Mouse (Mus musculus) lung, postnatal 0 days (tissue): ENCODE measurements around the gene Ppp1r9b. TPM values are rescaled to one million over a fixed set of nuclear protein-coding genes. Genes with fewer than 3 reads are reported as not detected.

Experiments
- ATAC-seq: fragments of 200-750 bp; cut with Nextera tagmentation; 2 replicates; pipeline ENCODE4 v1.8.0; 2017; ENCODE audit warnings: moderate library complexity
- DNase-seq: peaks from one replicate; pipeline ENCODE4 v3.0.0-alpha.2; 2016; ENCODE audit warnings: low spot score
- H3K27ac ChIP-seq: fragments of 300-500 bp; sonication (generic); 2 replicates; pipeline ENCODE4 v1.5.1; 2014; ENCODE audit warnings: antibody characterized with exemption, mild to moderate bottlenecking, low read length, mixed read lengths
- H3K27me3 ChIP-seq: fragments of 300-500 bp; sonication (generic); replicated peaks from 2 replicates; pipeline ENCODE4 v1.6.1; 2014; ENCODE audit warnings: low read length, mixed read lengths; ENCODE audit not compliant: insufficient read depth
- H3K36me3 ChIP-seq: fragments of 300-500 bp; sonication (generic); 2 replicates; pipeline ENCODE4 v1.6.1; 2014; ENCODE audit warnings: low read length, mixed read lengths; ENCODE audit not compliant: insufficient read depth
- H3K4me1 ChIP-seq: fragments of 300-500 bp; sonication (generic); 2 replicates; pipeline ENCODE4 v1.6.1; 2014; ENCODE audit warnings: antibody characterized with exemption, low read depth, low read length, mixed read lengths; ENCODE audit not compliant: insufficient read depth
- H3K4me2 ChIP-seq: fragments of 300-500 bp; sonication (generic); replicated peaks from 2 replicates; pipeline ENCODE4 v1.6.1; 2014; ENCODE audit warnings: low read depth, mild to moderate bottlenecking, low read length, moderate library complexity, mixed read lengths
- H3K4me3 ChIP-seq: fragments of 300-500 bp; sonication (generic); 2 replicates; pipeline ENCODE4 v1.5.1; 2014; ENCODE audit warnings: low read depth, low read length
- H3K9ac ChIP-seq: fragments of 300-500 bp; sonication (generic); replicated peaks from 2 replicates; pipeline ENCODE4 v1.6.1; 2014; ENCODE audit warnings: low read depth, mild to moderate bottlenecking
- H3K9me3 ChIP-seq: fragments of 300-500 bp; sonication (generic); 2 replicates; pipeline ENCODE4 v1.6.1; 2016; ENCODE audit warnings: low read length, mixed read lengths
- CTCF ChIP-seq: IDR thresholded peaks from 2 replicates; pipeline ENCODE4 v1.5.1; 2016; ENCODE audit warnings: antibody characterized with exemption, mild to moderate bottlenecking
- EP300 ChIP-seq: IDR thresholded peaks from 2 replicates; pipeline ENCODE4 v1.6.1; 2016; ENCODE audit warnings: antibody characterized with exemption, mild to moderate bottlenecking, control low read depth
- WGBS: fragments of 180-500 bp; shearing (Covaris S2); extraction: QIAGEN DNeasy Blood & Tissue Kit; methylation state at CpG from one replicate; pipeline ENCODE4 v1.1.7; 2014; 5-methylcytosine and 5-hydroxymethylcytosine counted together
- polyA plus RNA-seq: library from polyadenylated mRNA; unstranded; fragments of >200 nt; fragmentation: Nextera tagmentation; extraction: Ambion mirVana; gene quantifications from 2 replicates; pipeline ENCODE4 v1.2.1, GENCODE M21; 2015

Gene Ppp1r9b
- polyA plus RNA-seq, 1 experiment from 2014 or later, result 9.8 TPM

DNA sequence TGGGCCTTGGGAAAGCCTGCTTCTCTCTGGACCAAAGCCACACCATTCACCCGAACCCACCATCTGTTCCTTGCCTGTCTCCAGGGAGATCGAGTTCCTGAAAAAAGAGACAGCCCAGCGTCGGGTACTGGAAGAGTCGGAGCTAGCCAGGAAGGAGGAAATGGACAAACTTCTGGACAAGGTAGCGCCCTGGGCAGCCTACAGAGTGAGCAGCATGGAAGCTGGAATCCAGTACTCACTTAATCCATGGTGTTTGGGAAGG, 14.0 kb downstream of the Ppp1r9b start:
- Histone ChIP-seq H3K4me3 (no peak overlapping the region), H3K9ac (no peak overlapping the region), H3K4me1 (peaks cover 13% of the 10 kb centered on the region; the same call in 1 of the 2 replicates), H3K27ac (no peak overlapping the region), H3K9me3 (no peaks in the 10 kb centered on the region), H3K4me2 (no peak overlapping the region), H3K36me3 (peaks cover 32% of the 10 kb centered on the region; the same call in 1 of the 2 replicates), H3K27me3 (no peaks in the 10 kb centered on the region)
- no peak for TF ChIP-seq EP300
- TF ChIP-seq CTCF, result no peak
- WGBS, result 60% methylated on average over 6 of the region's 6 CpGs
- ATAC-seq (no peak), DNase-seq (no peak)

GRCm38 (mm10) chr11:95006038-95006437, 15.2 kb downstream of the Ppp1r9b start:
- Histone ChIP-seq H3K4me2 (peak overlapping the region; percentile 64; the same call in 1 of the 2 replicates), H3K9me3 (no peaks in the 10 kb centered on the region), H3K36me3 (peaks cover 26% of the 10 kb centered on the region; the same call in 1 of the 2 replicates), H3K4me3 (no peak overlapping the region), H3K9ac (no peak overlapping the region), H3K27me3 (no peaks in the 10 kb centered on the region), H3K27ac (no peak overlapping the region), H3K4me1 (peaks cover 8% of the 10 kb centered on the region; the same call in 1 of the 2 replicates)
- ATAC-seq (no peak), DNase-seq (no peak)
- WGBS, result 39% methylated on average over 4 of the region's 4 CpGs
- TF ChIP-seq EP300 (no peak), CTCF (no peak)

- ATAC-seq (peak; percentile 72), DNase-seq (peak; percentile 86)
- no peak overlapping the region for H3K9ac ChIP-seq
- peak overlapping the region; percentile 49; the same call in 1 of the 2 replicates for H3K27ac ChIP-seq
- whole genome bisulfite sequencing, result 1% methylated on average over 27 of the region's 27 CpGs
- H3K9me3 ChIP-seq, result no peaks in the 10 kb centered on the region
- H3K4me2 ChIP-seq, result peak overlapping the region; percentile 64
- peaks cover 8% of the 10 kb centered on the region; the same call in 1 of the 2 replicates for H3K4me1 ChIP-seq
- no peaks in the 10 kb centered on the region for H3K27me3 ChIP-seq
- peak overlapping the region; percentile 39 for H3K4me3 ChIP-seq
- peaks cover 23% of the 10 kb centered on the region; the same call in 1 of the 2 replicates for H3K36me3 ChIP-seq
- TF ChIP-seq CTCF (no peak; the same call in 1 of the 2 replicates), EP300 (peak; percentile 21; the same call in 1 of the 2 replicates)
Observed at GRCm38 (mm10) chr11:95006525-95007219, 15.8 kb downstream of the Ppp1r9b start.

DNA sequence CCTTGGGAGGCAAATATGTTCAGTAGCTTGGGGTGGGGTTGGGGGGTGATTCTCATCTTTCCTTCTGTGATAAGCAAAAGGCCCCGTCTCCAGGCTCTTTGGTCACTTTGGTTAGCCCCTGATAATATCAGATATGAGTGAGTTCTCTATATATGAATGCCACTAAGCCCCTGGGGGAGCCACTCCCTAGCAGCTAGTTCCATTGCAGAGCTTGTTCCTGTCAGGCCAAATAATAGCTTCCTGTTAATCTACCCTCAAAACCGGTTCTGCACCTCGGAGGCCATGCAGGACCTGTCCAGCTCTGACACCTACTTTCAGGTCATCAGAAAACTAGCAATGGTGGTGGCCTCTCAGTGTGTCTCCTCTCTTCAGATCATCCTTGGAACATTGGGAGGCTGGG, 16.6 kb downstream of the Ppp1r9b start:
- Histone ChIP-seq H3K27me3 (no peaks in the 10 kb centered on the region), H3K9me3 (no peaks in the 10 kb centered on the region), H3K27ac (no peak overlapping the region), H3K4me1 (peaks cover 8% of the 10 kb centered on the region; the same call in 1 of the 2 replicates), H3K4me2 (no peak overlapping the region), H3K4me3 (no peak overlapping the region), H3K36me3 (peaks cover 16% of the 10 kb centered on the region; the same call in 1 of the 2 replicates), H3K9ac (no peak overlapping the region)
- 38% methylated on average over 3 of the region's 3 CpGs for WGBS
- no peak for DNase-seq
- ATAC-seq, result no peak
- TF ChIP-seq EP300 (no peak), CTCF (no peak)

GRCm38 (mm10) chr11:95008661-95009628, 18.1 kb downstream of the Ppp1r9b start:
- peak; percentile 76 for DNase-seq
- peak overlapping the region; percentile 54; the same call in 1 of the 2 replicates for H3K27ac ChIP-seq
- peak overlapping the region; percentile 48 for H3K4me3 ChIP-seq
- TF ChIP-seq CTCF, result no peak
- TF ChIP-seq EP300, result no peak
- peak; percentile 51 for ATAC-seq
- H3K9ac ChIP-seq, result peak overlapping the region; percentile 29
- H3K36me3 ChIP-seq, result 0 out of 2 replicates have a peak, but pooled peaks cover 6% of the 10 kb centered on the region
- 24% methylated on average over 15 of the region's 15 CpGs for WGBS
- no peaks in the 10 kb centered on the region for H3K27me3 ChIP-seq
- H3K4me1 ChIP-seq, result peaks cover 8% of the 10 kb centered on the region; the same call in 1 of the 2 replicates
- H3K4me2 ChIP-seq, result peak overlapping the region; percentile 91
- H3K9me3 ChIP-seq, result no peaks in the 10 kb centered on the region

GRCm38 (mm10) chr11:95009629-95010014, 18.8 kb downstream of the Ppp1r9b start, which contains the start of gene Samd14:
Gene Samd14 (plus strand): TSS chr11:95009879.
- TF ChIP-seq CTCF (no peak), EP300 (no peak)
- Histone ChIP-seq H3K27ac (peak within 1 kb of the TSS; percentile 54; the same call in 1 of the 2 replicates), H3K27me3 (no peaks in the 10 kb centered on the region), H3K9me3 (no peaks in the 10 kb centered on the region), H3K4me1 (peaks cover 8% of the 10 kb centered on the region; the same call in 1 of the 2 replicates), H3K9ac (peak within 1 kb of the TSS; percentile 41), H3K36me3 (0 out of 2 replicates have a peak, but pooled peaks cover 5% of the 10 kb centered on the region), H3K4me3 (peak within 1 kb of the TSS; percentile 48), H3K4me2 (peak within 1 kb of the TSS; percentile 91)
- peak; percentile 59 for ATAC-seq
- DNase-seq, result peak; percentile 72
- WGBS, result 0% methylated on average over 22 of the region's 32 CpGs
